Mouse (Mus musculus) CH12.LX (cell line): ENCODE measurements at regions not wholly inside any gene's neighbourhood (a gene's known extent, or its start where the extent isn't known, plus 50 kb on each side); places are given as distances from the start of the nearest gene placed in this dataset.

Experiments used
- DNase-seq: peaks from one replicate; pipeline ENCODE4 v3.0.0-alpha.2; 2013; ENCODE audit errors: extremely low read depth
- H3K27ac ChIP-seq: 2 replicates; pipeline ENCODE4 v1.5.1; 2012; ENCODE audit warnings: low read depth, mild to moderate bottlenecking, control low read depth, moderate library complexity; ENCODE audit not compliant: insufficient read depth
- H3K27me3 ChIP-seq: replicated peaks from 2 replicates; pipeline ENCODE3; 2012; ENCODE audit warnings: inconsistent platforms
- H3K36me3 ChIP-seq, 2 experiments: replicated peaks in 1 of 2; 2 replicates each; pipeline versions ENCODE3 to v1.6.1; 2012; ENCODE audit warnings: inconsistent platforms in 1 of 2, low read length in 1 of 2, mild to moderate bottlenecking in 1 of 2, mixed read lengths in 1 of 2, moderate library complexity in 1 of 2; ENCODE audit not compliant: control insufficient read depth in 1 of 2, insufficient read depth in 1 of 2
- H3K4me1 ChIP-seq, 2 experiments: 2 replicates each; pipeline ENCODE4 v1.6.1; 2012; ENCODE audit warnings: inconsistent platforms in 1 of 2, moderate library complexity in 1 of 2; ENCODE audit not compliant: insufficient read depth in 2 of 2, control insufficient read depth in 1 of 2
- H3K4me2 ChIP-seq: 2 replicates; pipeline ENCODE4 v1.6.1; 2012; ENCODE audit warnings: low read depth, mild to moderate bottlenecking, control low read depth; ENCODE audit not compliant: poor library complexity, insufficient read depth, severe bottlenecking
- H3K4me3 ChIP-seq, 3 experiments: fragments of 150-350 bp in 1 of 3; sonication (generic) in 1 of 3; replicated peaks in 1 of 3; 2 replicates each; pipeline versions ENCODE3 to v1.5.1; 2011 to 2012; ENCODE audit warnings: low read depth in 2 of 3, low read length in 2 of 3, mild to moderate bottlenecking in 2 of 3, moderate library complexity in 2 of 3, control low read depth in 1 of 3, improper control_type of control experiment in 1 of 3, inconsistent platforms in 1 of 3, mixed read lengths in 1 of 3; ENCODE audit not compliant: poor library complexity in 1 of 3
- H3K79me2 ChIP-seq: replicated peaks from 2 replicates; pipeline ENCODE4 v1.6.1; 2012; ENCODE audit warnings: mild to moderate bottlenecking, moderate library complexity; ENCODE audit not compliant: control insufficient read depth, poor library complexity, insufficient read depth, severe bottlenecking; ENCODE audit errors: extremely low read depth
- H3K9ac ChIP-seq: 2 replicates; pipeline ENCODE4 v1.6.1; 2012; ENCODE audit warnings: low read depth, mild to moderate bottlenecking, control low read depth, moderate library complexity; ENCODE audit not compliant: insufficient read depth
- H3K9me3 ChIP-seq: replicated peaks from 2 replicates; pipeline ENCODE3; 2012; ENCODE audit warnings: low read length, inconsistent platforms, mixed read lengths
- CHD1 ChIP-seq: IDR thresholded peaks from 2 replicates; pipeline ENCODE4 v1.6.1; 2012; ENCODE audit warnings: low read depth, low read length, improper control_type of control experiment, inconsistent platforms
- CHD2 ChIP-seq: IDR thresholded peaks from 2 replicates; pipeline ENCODE4 v1.6.1; 2011; ENCODE audit warnings: low read length, improper control_type of control experiment
- CTCF ChIP-seq, 2 experiments: IDR thresholded peaks in 1 of 2; conservative IDR thresholded peaks in 1 of 2; 2 replicates each; pipeline ENCODE4 v1.5.1; 2011 to 2012; ENCODE audit warnings: low read depth in 2 of 2, low read length in 2 of 2, improper control_type of control experiment in 1 of 2, inconsistent platforms in 1 of 2, mild to moderate bottlenecking in 1 of 2, moderate library complexity in 1 of 2
- ELF1 ChIP-seq: IDR thresholded peaks from 2 replicates; pipeline ENCODE4 v1.6.1; 2014; ENCODE audit warnings: low read depth, mild to moderate bottlenecking, inconsistent platforms, low read length, improper control_type of control experiment
- EP300 ChIP-seq: IDR thresholded peaks from 2 replicates; pipeline ENCODE4 v1.6.1; 2011; ENCODE audit warnings: low read length, improper control_type of control experiment
- ETS1 ChIP-seq: conservative IDR thresholded peaks from 2 replicates; pipeline ENCODE4 v1.6.1; 2012; ENCODE audit warnings: low read depth, mild to moderate bottlenecking, inconsistent platforms, low read length, improper control_type of control experiment, moderate library complexity
- GABPA ChIP-seq: IDR thresholded peaks from 2 replicates; pipeline ENCODE4 v1.6.1; 2012; ENCODE audit warnings: low read depth, low read length, improper control_type of control experiment, inconsistent platforms; ENCODE audit not compliant: insufficient replicate concordance
- HCFC1 ChIP-seq: IDR thresholded peaks from 2 replicates; pipeline ENCODE4 v1.6.1; 2012; ENCODE audit warnings: low read depth, mild to moderate bottlenecking, inconsistent platforms, low read length, improper control_type of control experiment
- IRF4 ChIP-seq: IDR thresholded peaks from 2 replicates; pipeline ENCODE4 v1.6.1; 2014; ENCODE audit warnings: low read depth, mild to moderate bottlenecking, inconsistent platforms, low read length, improper control_type of control experiment
- JUND ChIP-seq: conservative IDR thresholded peaks from 2 replicates; pipeline ENCODE4 v1.6.1; 2011; ENCODE audit warnings: low read depth, low read length, improper control_type of control experiment
- KAT2A ChIP-seq: IDR thresholded peaks from 2 replicates; pipeline ENCODE4 v1.6.1; 2012; ENCODE audit warnings: low read length, improper control_type of control experiment, inconsistent platforms; ENCODE audit not compliant: insufficient replicate concordance
- MAFK ChIP-seq: IDR thresholded peaks from 2 replicates; pipeline ENCODE4 v1.6.1; 2011; ENCODE audit warnings: low read length, improper control_type of control experiment; ENCODE audit not compliant: insufficient replicate concordance
- MAX ChIP-seq: IDR thresholded peaks from 2 replicates; pipeline ENCODE4 v1.6.1; 2011; ENCODE audit warnings: low read length, improper control_type of control experiment
- MAZ ChIP-seq: IDR thresholded peaks from 2 replicates; pipeline ENCODE4 v1.6.1; 2012; ENCODE audit warnings: low read depth, mild to moderate bottlenecking, inconsistent platforms, low read length, improper control_type of control experiment, moderate library complexity
- MEF2A ChIP-seq: IDR thresholded peaks from 2 replicates; pipeline ENCODE4 v1.6.1; 2014; ENCODE audit warnings: low read depth, mild to moderate bottlenecking, inconsistent platforms, low read length, improper control_type of control experiment, borderline replicate concordance
- MXI1 ChIP-seq: IDR thresholded peaks from 2 replicates; pipeline ENCODE4 v1.6.1; 2011; ENCODE audit warnings: mild to moderate bottlenecking, low read depth, low read length, improper control_type of control experiment
- MYC ChIP-seq: IDR thresholded peaks from 2 replicates; pipeline ENCODE4 v1.6.1; 2011; ENCODE audit warnings: low read depth, mild to moderate bottlenecking, improper control_type of control experiment, low read length
- NRF1 ChIP-seq: IDR thresholded peaks from 2 replicates; pipeline ENCODE4 v1.6.1; 2014; ENCODE audit warnings: low read depth, mild to moderate bottlenecking, inconsistent platforms, low read length, improper control_type of control experiment, moderate library complexity
- POLR2A ChIP-seq: IDR thresholded peaks from 2 replicates; pipeline ENCODE4 v1.6.1; 2011; ENCODE audit warnings: low read depth, mild to moderate bottlenecking, improper control_type of control experiment, low read length
- POLR2AphosphoS2 ChIP-seq: IDR thresholded peaks from 2 replicates; pipeline ENCODE4 v1.6.1; 2011; ENCODE audit warnings: low read depth, low read length, improper control_type of control experiment
- RCOR1 ChIP-seq: conservative IDR thresholded peaks from 2 replicates; pipeline ENCODE4 v1.6.1; 2012; ENCODE audit warnings: low read depth, mild to moderate bottlenecking, inconsistent platforms, low read length, improper control_type of control experiment
- SIN3A ChIP-seq: IDR thresholded peaks from 2 replicates; pipeline ENCODE4 v1.6.1; 2012; ENCODE audit warnings: low read length, improper control_type of control experiment, inconsistent platforms
- SMC3 ChIP-seq: IDR thresholded peaks from 2 replicates; pipeline ENCODE4 v1.6.1; 2011; ENCODE audit warnings: low read depth, low read length, improper control_type of control experiment
- TBP ChIP-seq: conservative IDR thresholded peaks from 2 replicates; pipeline ENCODE4 v1.6.1; 2011; ENCODE audit warnings: low read depth, low read length, improper control_type of control experiment
- TCF12 ChIP-seq: IDR thresholded peaks from 2 replicates; pipeline ENCODE4 v1.6.1; 2014; ENCODE audit warnings: low read depth, mild to moderate bottlenecking, inconsistent platforms, low read length, improper control_type of control experiment
- UBTF ChIP-seq: IDR thresholded peaks from 2 replicates; pipeline ENCODE4 v1.6.1; 2012; ENCODE audit warnings: low read depth, mild to moderate bottlenecking, inconsistent platforms, low read length, improper control_type of control experiment, moderate library complexity
- USF1 ChIP-seq: IDR thresholded peaks from 2 replicates; pipeline ENCODE4 v1.6.1; 2014; ENCODE audit warnings: low read depth, mild to moderate bottlenecking, inconsistent platforms, low read length, improper control_type of control experiment
- USF2 ChIP-seq: conservative IDR thresholded peaks from 2 replicates; pipeline ENCODE4 v1.6.1; 2011; ENCODE audit warnings: low read depth, low read length, improper control_type of control experiment
- ZC3H11A ChIP-seq: IDR thresholded peaks from 2 replicates; pipeline ENCODE4 v1.6.1; 2012; ENCODE audit warnings: low read depth, mild to moderate bottlenecking, inconsistent platforms, low read length, improper control_type of control experiment
- ZKSCAN1 ChIP-seq: IDR thresholded peaks from 2 replicates; pipeline ENCODE4 v1.6.1; 2012; ENCODE audit warnings: low read depth, inconsistent platforms, low read length, improper control_type of control experiment, borderline replicate concordance
- ZMIZ1 ChIP-seq: IDR thresholded peaks from 2 replicates; pipeline ENCODE4 v1.6.1; 2012; ENCODE audit warnings: low read depth, mild to moderate bottlenecking, inconsistent platforms, low read length, improper control_type of control experiment
- ZNF384 ChIP-seq: IDR thresholded peaks from 2 replicates; pipeline ENCODE4 v1.6.1; 2012; ENCODE audit warnings: low read depth, low read length, improper control_type of control experiment, inconsistent platforms
- dilution Hi-C: fragments of 300-500 bp; cut with MboI; formaldehyde crosslinking; loops from 2 replicates; pipeline ENCODE4 v1.14.3; 2020; ENCODE audit warnings: low sequenced_read_pairs; ENCODE audit not compliant: extremely low pct_unique_long_range_greater_than_20kb, extremely low pct_ligation_motif_present
- in situ Hi-C: fragments of 300-500 bp; cut with MboI; formaldehyde crosslinking; loops from 3 replicates; pipeline ENCODE4 v1.14.3; 2019; ENCODE audit warnings: low sequenced_read_pairs, low pct_ligation_motif_present, low pct_unique_long_range_greater_than_20kb, mixed read lengths

DNA sequence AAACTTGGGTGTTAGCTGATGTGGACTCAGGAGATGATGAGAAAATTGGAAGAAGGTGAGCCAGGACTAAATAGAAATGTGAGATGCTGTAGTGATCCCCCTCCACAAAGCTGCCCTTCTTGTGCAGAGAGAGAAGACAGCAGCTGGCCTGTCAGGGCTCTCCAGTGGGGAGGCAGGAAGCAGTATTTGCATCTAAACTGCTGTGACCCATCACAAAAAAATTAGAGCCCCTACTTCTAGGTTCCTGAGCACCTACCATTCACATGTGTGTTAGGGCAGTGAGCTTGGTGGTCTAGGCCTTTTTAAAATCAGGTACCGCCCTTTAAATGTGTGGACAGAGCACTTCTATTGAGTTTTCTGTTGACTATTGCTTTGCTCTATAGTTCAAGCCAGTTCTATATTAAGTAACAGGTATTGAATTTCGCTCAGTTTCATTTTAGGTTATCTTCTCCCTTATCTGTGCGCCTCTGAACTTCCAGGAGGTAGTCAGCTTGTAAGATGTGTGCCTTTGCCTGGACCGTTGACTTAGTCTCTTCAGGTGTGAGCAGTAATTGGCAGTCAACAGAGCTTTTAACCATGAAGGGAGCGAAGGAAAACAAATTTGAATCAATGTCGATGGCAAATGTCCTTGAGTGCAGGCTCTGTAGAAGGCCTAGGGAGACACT, 174.1 kb upstream of the Map3k1 start:
- no peak overlapping the region for H3K9ac ChIP-seq
- no peaks in the 10 kb centered on the region for H3K79me2 ChIP-seq
- peaks cover 20 to 64% of the 10 kb centered on the region in 2 experiments for H3K4me1 ChIP-seq
- TF ChIP-seq MAX (no peak), KAT2A (no peak), ETS1 (peak; percentile 68), SMC3 (no peak), CHD1 (no peak), GABPA (no peak), ZC3H11A (no peak), EP300 (0 out of 2 replicates have a peak, but pooled peaks have one; percentile 57), USF2 (no peak), MYC (0 out of 2 replicates have a peak, but pooled peaks have one; percentile 31), MAFK (no peak), CTCF (conservative IDR thresholded peaks at IDR 0.05 in 1 of 2, IDR thresholded peaks at IDR 0.05 in 1 of 2; ENCODE audit: low read depth in 2 of 2, low read length in 2 of 2) (no peak), ZKSCAN1 (no peak), TCF12 (0 out of 2 replicates have a peak, but pooled peaks have one; percentile 13), MAZ (no peak), ELF1 (no peak), TBP (peak; percentile 39; the same call in 1 of the 2 replicates), IRF4 (peak; percentile 14; the same call in 1 of the 2 replicates), POLR2AphosphoS2 (no peak), SIN3A (no peak), MXI1 (no peak), CHD2 (no peak), MEF2A (peak; percentile 85; the same call in 1 of the 2 replicates), NRF1 (no peak), RCOR1 (no peak), POLR2A (peak; percentile 33; the same call in 1 of the 2 replicates), ZNF384 (0 out of 2 replicates have a peak, but pooled peaks have one; percentile 6), JUND (no peak), UBTF (no peak), USF1 (no peak), HCFC1 (peak; percentile 19; the same call in 1 of the 2 replicates), ZMIZ1 (no peak)
- H3K27me3 ChIP-seq = no peaks in the 10 kb centered on the region
- peak overlapping the region; percentile 32 for H3K27ac ChIP-seq
- H3K4me3 ChIP-seq = no peak overlapping the region
- dilution Hi-C loops (no loop called here), in situ Hi-C loops (loop anchor here (10.0 kb wide), 2 partner anchors 168 to 272 kb away; no protein-coding TSS in a partner anchor)
- H3K4me2 ChIP-seq = peak overlapping the region; percentile 44
- no peaks in the 10 kb centered on the region for H3K9me3 ChIP-seq
- H3K36me3 ChIP-seq = no peaks in the 10 kb centered on the region
- DNase-seq = peak; percentile 69
